Mouse (Mus musculus) retina, adult 2 months (tissue): ENCODE results near the gene Stxbp5l.
"Not testable (repeated sequence)": the region's sequence is repeated elsewhere in the genome, so short reads cannot be mapped to it uniquely, and the experiment has no call there.

Experiments used
- DNase-seq: peaks from one replicate; pipeline ENCODE4 v3.0.0-alpha.2; 2012; ENCODE audit warnings: low read depth, low spot score

The Stxbp5l gene

GRCm38 (mm10) chr16:37280206-37280605 is 104.6 kb downstream of the Stxbp5l start:
- DNase-seq = no peak

DNA sequence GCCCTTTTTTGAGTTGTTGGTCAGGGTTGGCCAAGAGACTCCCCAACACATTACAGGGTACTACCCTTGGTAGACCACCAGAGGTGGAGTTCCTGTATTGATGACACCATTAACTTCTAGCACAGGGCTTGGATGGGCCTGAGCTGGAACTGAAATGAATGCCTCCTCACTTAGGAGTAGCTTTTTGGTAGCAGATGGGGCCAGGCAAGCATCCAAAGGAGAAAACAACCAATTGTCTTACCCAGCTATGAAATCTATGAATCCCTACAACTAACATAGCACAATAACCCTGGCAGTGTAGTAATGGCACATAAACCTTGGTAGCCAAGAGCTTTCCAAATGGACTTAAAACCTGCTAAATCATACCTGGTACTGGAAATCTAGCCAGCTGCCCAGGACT is 111.1 kb downstream of the Stxbp5l start:
- no peak for DNase-seq

DNA sequence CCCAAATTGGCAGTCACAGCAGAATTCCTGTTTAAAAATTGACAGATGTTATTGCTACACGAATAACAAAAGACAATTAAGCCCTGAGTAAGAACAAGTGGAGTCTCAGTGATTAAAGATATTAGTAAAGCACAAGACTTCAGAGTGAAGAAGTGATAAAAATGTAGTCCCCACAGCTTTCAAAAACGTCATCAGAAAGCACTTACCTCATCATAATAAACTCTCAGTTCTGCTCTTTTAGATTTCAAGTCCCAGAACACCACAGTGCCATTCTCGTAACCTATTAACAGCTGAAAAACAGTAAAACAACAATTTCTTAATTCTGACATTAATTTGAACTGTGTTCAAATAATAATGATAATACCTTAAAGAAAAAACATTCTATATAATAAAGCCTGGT is 123.1 kb downstream of the Stxbp5l start:
- DNase-seq = no peak

GRCm38 (mm10) chr16:37219151-37219550 is 165.6 kb downstream of the Stxbp5l start:
- DNase-seq = no peak

DNA sequence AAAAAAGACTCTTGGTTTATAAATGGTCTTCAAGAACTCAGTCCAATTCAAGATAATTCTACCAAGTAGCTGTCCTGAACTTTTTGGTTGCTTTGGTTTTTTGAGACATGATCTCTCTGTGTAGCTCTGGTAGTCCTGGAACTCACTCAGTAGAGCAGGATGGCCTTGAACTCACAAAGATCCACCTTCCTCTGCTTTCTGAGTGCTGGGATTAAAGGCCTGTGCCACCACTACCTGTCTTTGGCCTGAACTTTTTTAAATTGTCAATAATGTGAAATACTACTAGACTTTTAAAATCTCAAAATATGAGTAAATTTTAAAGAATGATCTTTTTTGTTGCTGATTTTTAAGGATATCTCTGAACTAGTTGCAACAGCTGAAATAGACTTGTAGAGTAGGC is 176.0 kb downstream of the Stxbp5l start:
- DNase-seq = no peak

DNA sequence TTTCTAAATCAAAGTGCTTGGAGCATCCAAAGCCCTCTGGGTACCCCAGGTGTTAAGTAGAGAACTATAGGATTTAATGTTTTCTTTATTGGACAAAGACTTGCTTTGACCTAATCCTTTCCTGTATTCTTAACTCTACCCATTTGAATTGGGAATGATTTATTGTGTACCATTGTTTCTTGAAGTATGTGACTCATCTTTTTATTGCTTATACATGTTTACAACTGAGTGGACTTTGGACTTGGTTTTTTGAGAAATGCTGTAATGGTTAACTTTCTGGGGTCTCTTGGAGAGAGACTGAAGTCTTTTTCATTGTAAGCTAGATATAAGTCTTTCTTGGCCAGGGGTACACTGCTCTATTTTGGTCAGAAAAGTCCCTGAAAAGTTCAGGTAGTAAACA is 190.6 kb downstream of the Stxbp5l start:
- no peak for DNase-seq

DNA sequence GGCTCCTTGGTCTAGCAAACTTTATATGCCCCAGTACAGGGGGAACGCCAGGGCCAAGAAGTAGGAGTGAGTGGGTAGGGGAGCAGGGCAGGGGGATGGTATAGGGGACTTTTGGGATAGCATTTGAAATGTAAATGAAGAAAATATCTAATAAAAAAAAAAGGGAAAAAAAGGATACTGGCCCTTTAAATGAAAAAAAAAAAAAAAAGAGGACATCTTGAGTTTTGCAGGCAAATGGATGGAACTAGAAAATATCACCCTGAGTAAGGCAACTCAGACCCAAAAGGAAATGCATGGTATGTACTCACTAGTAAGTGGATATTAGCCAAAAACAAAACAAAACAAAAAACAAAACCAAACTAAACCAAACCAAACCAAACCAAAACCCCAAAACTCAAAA is 259.6 kb downstream of the Stxbp5l start:
- DNase-seq = not testable (repeated sequence)

- peak; percentile 6 for DNase-seq
These were observed 275.5 kb downstream of the Stxbp5l start for GRCm38 (mm10) chr16:37109285-37109684.

GRCm38 (mm10) chr16:37108763-37109162 is 276.0 kb downstream of the Stxbp5l start:
- DNase-seq = no peak

DNA sequence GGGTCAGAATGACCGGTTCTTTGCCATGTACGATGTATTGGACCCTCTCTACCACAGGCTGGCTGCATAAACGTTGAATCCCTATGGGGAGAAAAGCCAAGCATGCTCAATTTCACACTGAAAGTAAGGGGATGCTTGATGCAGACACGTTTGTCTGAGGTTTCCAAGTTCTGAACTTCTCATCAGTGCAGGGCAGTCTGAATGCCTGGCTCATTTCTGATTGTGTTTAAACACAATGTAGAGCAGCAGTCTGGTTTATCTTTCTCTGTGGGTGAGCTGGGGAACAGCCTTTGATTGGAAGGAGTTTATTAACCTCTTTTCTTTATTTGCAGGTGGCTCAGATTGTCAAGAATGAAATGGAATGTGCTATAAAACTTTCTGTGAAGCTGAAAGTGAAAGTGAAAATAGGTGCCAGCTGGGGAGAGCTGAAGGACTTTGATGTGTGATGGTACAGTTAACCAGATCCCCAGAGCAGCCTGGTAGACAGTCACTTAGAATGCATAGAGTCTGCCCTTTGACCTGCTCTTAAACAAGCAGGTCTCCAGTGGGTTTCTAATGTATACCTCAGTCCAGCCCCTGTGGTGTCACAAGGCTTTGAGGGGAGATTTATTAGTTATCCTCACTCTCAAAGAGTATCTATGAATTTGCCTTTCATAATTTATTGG is 290.5 kb downstream of the Stxbp5l start:
- DNase-seq = no peak

- DNase-seq = no peak
These were observed 295.1 kb downstream of the Stxbp5l start for GRCm38 (mm10) chr16:37089648-37090047.

DNA sequence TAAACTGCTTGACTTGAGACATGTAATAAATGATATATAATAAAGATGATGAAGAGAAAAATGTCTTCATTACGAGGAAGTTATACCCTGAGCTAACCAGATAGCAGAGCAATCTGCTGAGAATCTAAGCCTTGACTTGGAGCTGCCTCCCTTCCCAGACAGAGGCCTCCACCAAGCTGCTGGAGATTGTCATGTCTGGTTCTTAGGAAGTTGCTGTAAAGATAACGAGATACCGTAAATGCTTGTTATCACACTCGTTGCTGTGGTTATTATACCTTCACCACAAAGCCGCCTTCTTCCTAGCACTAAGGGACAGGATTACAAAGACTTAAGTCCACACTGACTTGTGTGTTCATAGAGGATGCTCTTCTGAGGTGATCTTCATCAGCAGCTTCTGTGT is 312.4 kb downstream of the Stxbp5l start:
- no peak for DNase-seq
